Mouse (Mus musculus) liver, adult 2 months (tissue): ENCODE measurements around the gene Sgsm2. TPM values are rescaled to one million over a fixed set of nuclear protein-coding genes. Genes with fewer than 3 reads are reported as not detected.
A peak's percentile ranks its signal among the peaks of the same experiment; 100 is the strongest.

Source experiments
- DNase-seq: peaks from one replicate; pipeline ENCODE4 v3.0.0-alpha.2; 2011; ENCODE audit warnings: low read depth, low spot score; ENCODE audit errors: extremely low read depth
- H3K27ac ChIP-seq: fragments of 200-500 bp; replicated peaks from 2 replicates; pipeline ENCODE4 v1.5.1; 2012; ENCODE audit warnings: low read depth, mild to moderate bottlenecking, control low read depth, inconsistent platforms, low read length; ENCODE audit not compliant: insufficient read depth
- H3K27me3 ChIP-seq: fragments of 200-500 bp; 2 replicates; pipeline ENCODE4 v1.6.1; 2012; ENCODE audit warnings: mild to moderate bottlenecking, moderate library complexity, low read length, inconsistent platforms; ENCODE audit not compliant: control insufficient read depth, insufficient read depth
- H3K36me3 ChIP-seq: fragments of 200-500 bp; 2 replicates; pipeline ENCODE4 v1.6.1; 2012; ENCODE audit warnings: low read length, inconsistent platforms; ENCODE audit not compliant: control insufficient read depth, insufficient read depth
- H3K4me1 ChIP-seq: fragments of 200-500 bp; 2 replicates; pipeline ENCODE4 v1.6.1; 2011; ENCODE audit warnings: low read length; ENCODE audit not compliant: control insufficient read depth, insufficient read depth
- H3K4me3 ChIP-seq: fragments of 200-500 bp; 2 replicates; pipeline ENCODE4 v1.5.1; 2011; ENCODE audit warnings: low read depth, mild to moderate bottlenecking, control low read depth, low read length, moderate library complexity; ENCODE audit not compliant: insufficient read depth
- H3K79me2 ChIP-seq: fragments of 200-500 bp; 2 replicates; pipeline ENCODE4 v1.6.1; 2012; ENCODE audit warnings: inconsistent platforms, mild to moderate bottlenecking, low read length, moderate library complexity; ENCODE audit not compliant: control insufficient read depth, insufficient read depth
- H3K9ac ChIP-seq: fragments of 200-500 bp; 2 replicates; pipeline ENCODE4 v1.6.1; 2012; ENCODE audit warnings: low read depth, mild to moderate bottlenecking, control low read depth, inconsistent platforms, low read length
- CTCF ChIP-seq: fragments of 200-500 bp; IDR thresholded peaks from 2 replicates; pipeline ENCODE4 v1.5.1; 2011; ENCODE audit warnings: low read depth, low read length, control low read depth
- POLR2A ChIP-seq: fragments of 200-500 bp; IDR thresholded peaks from 2 replicates; pipeline ENCODE4 v1.6.1; 2011; ENCODE audit warnings: low read length, control low read depth; ENCODE audit not compliant: insufficient read depth; ENCODE audit errors: extremely low read depth
- WGBS: fragments of 180-500 bp; shearing (Covaris S2); methylation state at CpG from one replicate; pipeline ENCODE4 v1.1.7; 2018; 5-methylcytosine and 5-hydroxymethylcytosine counted together
- polyA plus RNA-seq: library from polyadenylated mRNA; depleted of rRNA; stranded (reverse); fragments of >200 nt; gene quantifications from 2 replicates; pipeline ENCODE4 v1.2.3, GENCODE M21; 2012
- total RNA-seq: library from RNA; depleted of rRNA; stranded (reverse); fragments of >200 nt; gene quantifications from 2 replicates; pipeline ENCODE4 v1.2.3, GENCODE M21; 2014

Gene Sgsm2
- total and polyA plus RNA-seq, 2 experiments, result 1.5 to 7.5 TPM

GRCm38 (mm10) chr11:74897678-74898516 lies 1.0 kb upstream of the Sgsm2 start, which contains the start of gene Tsr1:
Tsr1 (plus strand) TSS chr11:74898071.
- Histone ChIP-seq H3K4me3 (peak within 1 kb of the TSS; percentile 92), H3K4me1 (peaks cover 11% of the 10 kb centered on the region), H3K36me3 (peaks cover 24% of the 10 kb centered on the region), H3K79me2 (no peaks in the 10 kb centered on the region), H3K27me3 (no peaks in the 10 kb centered on the region), H3K9ac (peak within 1 kb of the TSS; percentile 85), H3K27ac (peak within 1 kb of the TSS; percentile 61)
- under 1% methylated on average over 54 of the region's 54 CpGs for WGBS
- peak; percentile 81 for DNase-seq
- TF ChIP-seq CTCF, result no peak
- peak; percentile 51; the same call in 1 of the 2 replicates for TF ChIP-seq POLR2A

GRCm38 (mm10) chr11:74895980-74896900 lies 620 bp downstream of the Sgsm2 start:
- H3K4me3 ChIP-seq, result peak overlapping the region; percentile 92
- H3K27me3 ChIP-seq, result no peaks in the 10 kb centered on the region
- no peaks in the 10 kb centered on the region for H3K79me2 ChIP-seq
- 2% methylated on average over 53 of the region's 55 CpGs for WGBS
- peak overlapping the region; percentile 83 for H3K9ac ChIP-seq
- peak overlapping the region; percentile 61 for H3K27ac ChIP-seq
- peaks cover 7% of the 10 kb centered on the region for H3K4me1 ChIP-seq
- peaks cover 13% of the 10 kb centered on the region for H3K36me3 ChIP-seq
- DNase-seq, result peak; percentile 72
- 0 out of 2 replicates have a peak, but pooled peaks have one; percentile 2 for TF ChIP-seq POLR2A
- TF ChIP-seq CTCF, result peak; percentile 41

DNA sequence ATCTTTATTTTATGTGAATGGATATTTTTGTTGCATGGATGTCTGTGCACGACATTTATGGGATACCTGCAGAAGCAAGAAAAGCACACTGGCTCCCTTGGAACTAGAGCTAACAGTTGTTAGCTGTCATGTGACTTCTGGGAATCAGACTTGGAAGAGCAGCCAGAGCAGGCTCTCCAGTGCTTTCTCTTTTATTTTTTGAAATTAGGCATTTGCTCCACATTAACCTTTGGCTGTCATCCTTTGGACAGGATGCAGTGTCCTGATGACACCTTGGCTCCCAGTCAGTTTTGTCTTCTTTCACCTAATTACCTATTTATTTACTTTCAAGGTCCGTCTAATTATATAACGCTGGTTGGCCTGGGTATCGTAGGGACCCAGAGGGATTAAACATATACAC lies 2.2 kb downstream of the Sgsm2 start:
- Histone ChIP-seq H3K4me1 (peaks cover 7% of the 10 kb centered on the region), H3K36me3 (no peaks in the 10 kb centered on the region), H3K27me3 (no peaks in the 10 kb centered on the region), H3K9ac (peak overlapping the region; percentile 34; the same call in 1 of the 2 replicates), H3K27ac (peak overlapping the region; percentile 76), H3K79me2 (no peaks in the 10 kb centered on the region), H3K4me3 (no peak overlapping the region)
- TF ChIP-seq POLR2A, result no peak
- TF ChIP-seq CTCF, result no peak
- 19% methylated on average over 4 of the region's 4 CpGs for WGBS
- peak; percentile 95 for DNase-seq

DNA sequence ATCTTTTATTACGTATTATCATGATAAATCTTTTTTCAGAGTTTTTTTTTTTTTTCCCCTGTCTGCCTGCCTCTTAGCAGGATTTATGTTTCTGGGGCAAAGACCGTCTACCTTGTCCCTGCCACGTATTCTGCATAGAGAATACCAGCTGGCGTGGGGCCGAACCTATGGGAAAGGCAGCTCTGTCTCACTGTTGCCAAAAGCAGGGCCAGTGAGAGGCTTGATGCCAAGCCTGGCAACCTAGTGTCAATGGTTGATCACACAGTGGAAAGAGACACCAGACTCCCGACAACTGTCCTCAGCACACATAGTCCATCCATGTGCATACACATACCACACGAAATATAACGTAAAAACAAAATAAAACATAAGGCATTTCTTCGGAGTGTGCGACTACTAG lies 13.8 kb downstream of the Sgsm2 start:
- peak; percentile 70 for DNase-seq
- 81% methylated on average over 10 of the region's 10 CpGs for whole genome bisulfite sequencing

GRCm38 (mm10) chr11:74881979-74882378 lies 14.9 kb downstream of the Sgsm2 start:
- TF ChIP-seq CTCF (no peak), POLR2A (no peak)

More for the DNA sequence above, 13.8 kb downstream of the Sgsm2 start:
- no peak overlapping the region for H3K9ac ChIP-seq
- H3K27ac ChIP-seq, result no peak overlapping the region
- TF ChIP-seq POLR2A (no peak), CTCF (no peak)
- no peaks in the 10 kb centered on the region for H3K4me1 ChIP-seq
- no peaks in the 10 kb centered on the region for H3K27me3 ChIP-seq
- no peaks in the 10 kb centered on the region for H3K36me3 ChIP-seq
- no peak overlapping the region for H3K4me3 ChIP-seq
- no peaks in the 10 kb centered on the region for H3K79me2 ChIP-seq

More at GRCm38 (mm10) chr11:74881979-74882378, 14.9 kb downstream of the Sgsm2 start:
- Histone ChIP-seq H3K27me3 (no peaks in the 10 kb centered on the region), H3K4me1 (peaks cover 3% of the 10 kb centered on the region; the same call in 1 of the 2 replicates), H3K4me3 (no peak overlapping the region), H3K27ac (no peak overlapping the region), H3K36me3 (no peaks in the 10 kb centered on the region), H3K9ac (no peak overlapping the region), H3K79me2 (no peaks in the 10 kb centered on the region)
- no peak for DNase-seq
- 88% methylated on average over 14 of the region's 14 CpGs for WGBS
